9 mouse cellular contexts compared by ENCODE assay signal in the genomic region with DNA sequence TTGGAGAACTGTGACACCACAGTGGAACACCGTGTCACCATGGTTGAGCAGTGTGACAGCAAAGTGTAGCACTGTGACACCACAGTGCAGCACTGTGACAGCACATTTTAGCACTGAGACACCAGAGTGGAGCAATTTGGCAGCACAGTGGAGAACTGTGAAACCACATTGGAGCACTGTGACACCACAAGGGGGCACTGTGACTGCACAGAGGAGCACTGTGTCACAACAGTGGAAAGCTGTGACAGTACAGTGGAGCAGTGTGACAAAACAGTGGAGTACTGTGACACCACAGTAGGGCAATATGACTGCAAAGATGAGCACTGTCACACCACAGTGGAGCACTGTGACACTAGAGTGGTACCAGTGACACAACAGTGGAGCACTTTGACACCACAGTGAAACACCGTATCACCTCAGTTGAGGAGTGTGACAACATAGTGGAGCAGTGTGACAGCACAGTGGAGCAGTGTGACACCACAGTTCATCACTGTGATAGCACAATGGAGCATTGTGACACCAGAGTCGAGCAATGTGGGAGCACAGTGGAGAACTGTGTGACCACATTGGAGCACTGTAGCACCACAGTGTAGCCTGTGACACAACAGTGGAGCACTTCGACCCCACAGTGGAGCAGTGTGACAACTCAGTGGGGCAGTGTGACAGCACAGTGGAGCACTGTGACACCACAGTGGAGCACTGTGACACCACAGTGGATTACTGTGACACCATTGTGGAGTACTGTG.
DNase-seq lines count a peak whose midpoint lies in the region; ATAC-seq lines count a peak whose summit lies in the region.
"Had no signal": no experiment of that assay in that cellular context is flagged by ENCODE, and none has a peak within 500 bp of the region (broad histone marks: within the 10 kb centered on the region; RNA-seq: fewer than 3 reads in every experiment).

No protein-coding gene starts in this region.

- H3K27me3 ChIP-seq in heart, embryonic 14.5 days (ENCODE audit: control insufficient read depth, insufficient read depth, low read length) = no peaks in the 10 kb centered on the region
- no peaks in the 10 kb centered on the region for H3K27me3 ChIP-seq in liver, embryonic 15.5 days
- no peaks in the 10 kb centered on the region for H3K27me3 ChIP-seq in stomach, embryonic 16.5 days (ENCODE audit: control insufficient read depth, insufficient read depth, low read length)
- H3K27me3 ChIP-seq: stomach, embryonic 15.5 days had no signal

- whole genome bisulfite sequencing in heart, embryonic 14.5 days = 71% methylated on average over 4 of the region's 4 CpGs
- 62% methylated on average over 4 of the region's 4 CpGs for WGBS in liver, embryonic 15.5 days (ENCODE audit: insufficient replicate concordance)
- 81% methylated on average over 4 of the region's 4 CpGs for WGBS in stomach, embryonic 16.5 days

- H3K27ac ChIP-seq in heart, embryonic 14.5 days (replicated peaks in 1 of 2; ENCODE audit: control insufficient read depth in 1 of 2, insufficient read depth in 1 of 2, low read depth in 2 of 2, low read length in 2 of 2) = no peak overlapping the region
- H3K27ac ChIP-seq in liver, embryonic 15.5 days (replicated peaks) = no peak overlapping the region
- no peak overlapping the region for H3K27ac ChIP-seq in stomach, embryonic 16.5 days (ENCODE audit: low read length)
- H3K27ac ChIP-seq: stomach, embryonic 15.5 days had no signal

- intact Hi-C loops in left cerebral cortex, postnatal 25 days (cut with DNase I) = no loop called here

- ATAC-seq in heart, embryonic 14.5 days (ENCODE audit: insufficient number of reproducible peaks, insufficient read depth, low FRiP score, low read depth) = 0 out of 2 replicates have a peak, but pooled peaks have one; percentile 36
- peak; percentile 6; the same call in 1 of the 2 replicates for ATAC-seq in liver, embryonic 15.5 days (ENCODE audit: insufficient read depth)
- peak; percentile 11; the same call in 1 of the 2 replicates for ATAC-seq in stomach, embryonic 16.5 days (ENCODE audit: insufficient read depth, low FRiP score)

- DNase-seq in left cerebral cortex, adult 18-20 months (ENCODE audit: low spot score in 2 of 2) = peak; percentile 1 to 4
- DNase-seq in left cerebral cortex, postnatal 25 days (ENCODE audit: low spot score in 2 of 2) = no peak
- peak; percentile 50 for DNase-seq in adrenal gland, postnatal 14 days
- no peak for DNase-seq in frontal cortex, postnatal 14 days (ENCODE audit: low spot score in 2 of 2)
- DNase-seq in cerebellum, postnatal 25 days = no peak

- no peak overlapping the region for H3K4me3 ChIP-seq in heart, embryonic 14.5 days (ENCODE audit: control insufficient read depth in 1 of 2, insufficient read depth in 1 of 2, low read depth in 1 of 2, low read length in 2 of 2)
- no peak overlapping the region for H3K4me3 ChIP-seq in liver, embryonic 15.5 days (replicated peaks)
- no peak overlapping the region for H3K4me3 ChIP-seq in stomach, embryonic 16.5 days (replicated peaks; ENCODE audit: low read length)
- H3K4me3 ChIP-seq: stomach, embryonic 15.5 days had no signal

- H3K4me2 ChIP-seq in heart, embryonic 14.5 days (ENCODE audit: low read length) = no peak overlapping the region
- no peak overlapping the region for H3K4me2 ChIP-seq in liver, embryonic 15.5 days
- no peak overlapping the region for H3K4me2 ChIP-seq in stomach, embryonic 16.5 days (ENCODE audit: low read depth, low read length)
- H3K4me2 ChIP-seq: stomach, embryonic 15.5 days had no signal

- H3K9ac ChIP-seq in heart, embryonic 14.5 days (ENCODE audit: low read length) = no peak overlapping the region
- no peak overlapping the region for H3K9ac ChIP-seq in liver, embryonic 15.5 days
- no peak overlapping the region for H3K9ac ChIP-seq in stomach, embryonic 16.5 days (ENCODE audit: low read length)
- H3K9ac ChIP-seq: stomach, embryonic 15.5 days had no signal

- H3K9me3 ChIP-seq in heart, embryonic 14.5 days (ENCODE audit: control insufficient read depth, low read length) = peaks cover 66% of the 10 kb centered on the region
- H3K9me3 ChIP-seq in liver, embryonic 15.5 days (replicated peaks) = peaks cover 31% of the 10 kb centered on the region; the same call in 1 of the 2 replicates
- peaks cover 56% of the 10 kb centered on the region for H3K9me3 ChIP-seq in stomach, embryonic 16.5 days (replicated peaks; ENCODE audit: control insufficient read depth, low read length)

- no peaks in the 10 kb centered on the region for H3K4me1 ChIP-seq in heart, embryonic 14.5 days (ENCODE audit: control insufficient read depth in 2 of 2, insufficient read depth in 2 of 2, low read length in 2 of 2)
- no peaks in the 10 kb centered on the region for H3K4me1 ChIP-seq in liver, embryonic 15.5 days (replicated peaks)
- no peaks in the 10 kb centered on the region for H3K4me1 ChIP-seq in stomach, embryonic 16.5 days (ENCODE audit: control insufficient read depth, insufficient read depth, low read length)
- H3K4me1 ChIP-seq: stomach, embryonic 15.5 days had no signal

- H3K36me3 ChIP-seq in heart, embryonic 14.5 days (ENCODE audit: control insufficient read depth, insufficient read depth, low read length) = no peaks in the 10 kb centered on the region
- H3K36me3 ChIP-seq in liver, embryonic 15.5 days (replicated peaks) = no peaks in the 10 kb centered on the region
- no peaks in the 10 kb centered on the region for H3K36me3 ChIP-seq in stomach, embryonic 16.5 days (ENCODE audit: control insufficient read depth, insufficient read depth, low read length)
- H3K36me3 ChIP-seq: stomach, embryonic 15.5 days had no signal

Comparison
In these comparisons a context has a peak if more than half of its experiments do, and no peak if none do; other contexts are left out.
1. DNase-seq: peak in left cerebral cortex, adult 18-20 months (2 of 2) and adrenal gland, postnatal 14 days (single experiment); none in left cerebral cortex, postnatal 25 days (0 of 2), frontal cortex, postnatal 14 days (0 of 2) and cerebellum, postnatal 25 days (0 of 2).
2. Peak in every context shown above with its lines, with median percentiles within 50 percentile points of each other: ATAC-seq.